Mouse (Mus musculus): ENCODE data around the gene Lpar3. TPM values are rescaled to one million over a fixed set of nuclear protein-coding genes. Genes with fewer than 3 reads are reported as not detected.

Gene Lpar3
- polyA plus RNA-seq (2015; fragmentation: Nextera tagmentation; extraction: Ambion mirVana), result 9.5 and 9.8 TPM in 2 replicates

GRCm38 (mm10) chr3:146220776-146221486 is at the start of gene Lpar3:
Gene Lpar3, plus strand, starts transcription at chr3:146220963.
- H3K27ac ChIP-seq (ENCODE audit: low read length), result no peak within 1 kb of the TSS
- H3K27me3 ChIP-seq (replicated peaks; ENCODE audit: insufficient read depth, low read length), result no peaks in the 10 kb centered on the region
- 0 out of 2 replicates have a peak within 1 kb of the TSS, but pooled peaks have one; percentile 29 for H3K9ac ChIP-seq (replicated peaks; ENCODE audit: low read depth)
- H3K4me1 ChIP-seq (ENCODE audit: insufficient read depth, low read depth, low read length), result no peaks in the 10 kb centered on the region; the same call in 1 of the 2 replicates
- under 1% methylated on average over 70 of the region's 73 CpGs for WGBS
- peak; percentile 91 for ATAC-seq
- peak within 1 kb of the TSS; percentile 62 for H3K4me2 ChIP-seq (replicated peaks; ENCODE audit: low read depth, low read length)
- peak; percentile 89 for DNase-seq (ENCODE audit: low spot score)
- TF ChIP-seq EP300 (IDR thresholded peaks at IDR 0.05) (no peak), CTCF (IDR thresholded peaks at IDR 0.05) (peak; percentile 84)
- H3K36me3 ChIP-seq (ENCODE audit: insufficient read depth, low read length), result no peaks in the 10 kb centered on the region
- no peaks in the 10 kb centered on the region for H3K9me3 ChIP-seq (ENCODE audit: low read length)
- peak within 1 kb of the TSS; percentile 59 for H3K4me3 ChIP-seq (ENCODE audit: low read depth, low read length)

- no peak for DNase-seq (ENCODE audit: low spot score)
- TF ChIP-seq CTCF (IDR thresholded peaks at IDR 0.05) (no peak), EP300 (IDR thresholded peaks at IDR 0.05) (no peak)
- no peak for ATAC-seq
- WGBS, result 68% methylated on average over 5 of the region's 5 CpGs
- no peaks in the 10 kb centered on the region for H3K36me3 ChIP-seq (ENCODE audit: insufficient read depth, low read length)
- no peak overlapping the region for H3K4me3 ChIP-seq (ENCODE audit: low read depth, low read length)
- no peak overlapping the region for H3K4me2 ChIP-seq (replicated peaks; ENCODE audit: low read depth, low read length)
- H3K4me1 ChIP-seq (ENCODE audit: insufficient read depth, low read depth, low read length), result no peaks in the 10 kb centered on the region
- no peak overlapping the region for H3K27ac ChIP-seq (ENCODE audit: low read length)
- no peaks in the 10 kb centered on the region for H3K27me3 ChIP-seq (replicated peaks; ENCODE audit: insufficient read depth, low read length)
- H3K9ac ChIP-seq (replicated peaks; ENCODE audit: low read depth), result no peak overlapping the region
- H3K9me3 ChIP-seq (ENCODE audit: low read length), result no peaks in the 10 kb centered on the region
Observed at GRCm38 (mm10) chr3:146173030-146173429, 47.7 kb upstream of the Lpar3 start.

GRCm38 (mm10) chr3:146174215-146174614 is 46.5 kb upstream of the Lpar3 start:
- ATAC-seq (no peak), DNase-seq (ENCODE audit: low spot score) (no peak)
- Histone ChIP-seq H3K27me3 (replicated peaks; ENCODE audit: insufficient read depth, low read length) (no peaks in the 10 kb centered on the region), H3K4me1 (ENCODE audit: insufficient read depth, low read depth, low read length) (no peaks in the 10 kb centered on the region), H3K27ac (ENCODE audit: low read length) (no peak overlapping the region), H3K9me3 (ENCODE audit: low read length) (no peaks in the 10 kb centered on the region), H3K4me3 (ENCODE audit: low read depth, low read length) (no peak overlapping the region), H3K9ac (replicated peaks; ENCODE audit: low read depth) (no peak overlapping the region), H3K36me3 (ENCODE audit: insufficient read depth, low read length) (no peaks in the 10 kb centered on the region), H3K4me2 (replicated peaks; ENCODE audit: low read depth, low read length) (no peak overlapping the region)
- 76% methylated on average over 9 of the region's 9 CpGs for WGBS
- no peak for TF ChIP-seq CTCF (IDR thresholded peaks at IDR 0.05)

GRCm38 (mm10) chr3:146177295-146177694 is 43.5 kb upstream of the Lpar3 start:
- H3K4me2 ChIP-seq (replicated peaks; ENCODE audit: low read depth, low read length), result no peak overlapping the region
- WGBS, result 56% methylated on average over 7 of the region's 7 CpGs
- H3K9me3 ChIP-seq (ENCODE audit: low read length), result no peaks in the 10 kb centered on the region
- DNase-seq (ENCODE audit: low spot score) (peak; percentile 40), ATAC-seq (no peak)
- no peak for TF ChIP-seq CTCF (IDR thresholded peaks at IDR 0.05)
- TF ChIP-seq EP300 (IDR thresholded peaks at IDR 0.05), result no peak
- H3K9ac ChIP-seq (replicated peaks; ENCODE audit: low read depth), result no peak overlapping the region
- H3K4me3 ChIP-seq (ENCODE audit: low read depth, low read length), result no peak overlapping the region
- no peaks in the 10 kb centered on the region for H3K4me1 ChIP-seq (ENCODE audit: insufficient read depth, low read depth, low read length)
- no peaks in the 10 kb centered on the region for H3K27me3 ChIP-seq (replicated peaks; ENCODE audit: insufficient read depth, low read length)
- no peaks in the 10 kb centered on the region for H3K36me3 ChIP-seq (ENCODE audit: insufficient read depth, low read length)
- H3K27ac ChIP-seq (ENCODE audit: low read length), result no peak overlapping the region

GRCm38 (mm10) chr3:146177748-146178582 is 42.8 kb upstream of the Lpar3 start:
- Histone ChIP-seq H3K27me3 (replicated peaks; ENCODE audit: insufficient read depth, low read length) (no peaks in the 10 kb centered on the region), H3K36me3 (ENCODE audit: insufficient read depth, low read length) (no peaks in the 10 kb centered on the region), H3K4me3 (ENCODE audit: low read depth, low read length) (no peak overlapping the region), H3K27ac (ENCODE audit: low read length) (no peak overlapping the region), H3K4me1 (ENCODE audit: insufficient read depth, low read depth, low read length) (no peaks in the 10 kb centered on the region), H3K4me2 (replicated peaks; ENCODE audit: low read depth, low read length) (peak overlapping the region; percentile 36), H3K9me3 (ENCODE audit: low read length) (no peaks in the 10 kb centered on the region), H3K9ac (replicated peaks; ENCODE audit: low read depth) (no peak overlapping the region)
- 3% methylated on average over 16 of the region's 16 CpGs for WGBS
- no peak; the same call in 1 of the 2 replicates for TF ChIP-seq EP300 (IDR thresholded peaks at IDR 0.05)
- peak; percentile 80 for TF ChIP-seq CTCF (IDR thresholded peaks at IDR 0.05)
- DNase-seq (ENCODE audit: low spot score), result peak; percentile 90
- ATAC-seq, result peak; percentile 81

GRCm38 (mm10) chr3:146180341-146180740 is 40.4 kb upstream of the Lpar3 start:
- 39% methylated on average over 2 of the region's 2 CpGs for WGBS
- Histone ChIP-seq H3K4me2 (replicated peaks; ENCODE audit: low read depth, low read length) (no peak overlapping the region), H3K9ac (replicated peaks; ENCODE audit: low read depth) (no peak overlapping the region), H3K36me3 (ENCODE audit: insufficient read depth, low read length) (no peaks in the 10 kb centered on the region), H3K4me1 (ENCODE audit: insufficient read depth, low read depth, low read length) (no peaks in the 10 kb centered on the region), H3K9me3 (ENCODE audit: low read length) (no peaks in the 10 kb centered on the region), H3K27me3 (replicated peaks; ENCODE audit: insufficient read depth, low read length) (no peaks in the 10 kb centered on the region), H3K4me3 (ENCODE audit: low read depth, low read length) (no peak overlapping the region), H3K27ac (ENCODE audit: low read length) (no peak overlapping the region)
- no peak for DNase-seq (ENCODE audit: low spot score)
- no peak for ATAC-seq
- no peak for TF ChIP-seq CTCF (IDR thresholded peaks at IDR 0.05)

All from lung, postnatal 0 days (tissue).